Mouse (Mus musculus) hindbrain, embryonic 13.5 days (tissue): ENCODE data around the gene H2-M5. TPM values are rescaled to one million over a fixed set of nuclear protein-coding genes. Genes with fewer than 3 reads are reported as not detected.

Experiments
- ATAC-seq: fragments of 200-750 bp; cut with Nextera tagmentation; 2 replicates; pipeline ENCODE4 v1.8.0; 2017; ENCODE audit warnings: moderate TSS enrichment; ENCODE audit not compliant: low FRiP score
- H3K27ac ChIP-seq: fragments of 300-500 bp; sonication (generic); 2 replicates; pipeline ENCODE4 v1.5.1; 2015; ENCODE audit warnings: inconsistent platforms, mild to moderate bottlenecking, moderate library complexity
- H3K27me3 ChIP-seq: fragments of 300-500 bp; sonication (generic); 2 replicates; pipeline ENCODE4 v1.6.1; 2015; ENCODE audit warnings: mild to moderate bottlenecking, inconsistent platforms
- H3K36me3 ChIP-seq: fragments of 300-500 bp; sonication (generic); 2 replicates; pipeline ENCODE4 v1.6.1; 2015; ENCODE audit warnings: mild to moderate bottlenecking, inconsistent platforms
- H3K4me1 ChIP-seq: fragments of 300-500 bp; sonication (generic); replicated peaks from 2 replicates; pipeline ENCODE4 v1.6.1; 2015; ENCODE audit warnings: inconsistent platforms
- H3K4me2 ChIP-seq: fragments of 300-500 bp; sonication (generic); 2 replicates; pipeline ENCODE4 v1.6.1; 2015; ENCODE audit warnings: inconsistent platforms, mild to moderate bottlenecking, moderate library complexity
- H3K4me3 ChIP-seq: fragments of 300-500 bp; sonication (generic); 2 replicates; pipeline ENCODE4 v1.5.1; 2015; ENCODE audit warnings: mild to moderate bottlenecking, inconsistent platforms
- H3K9ac ChIP-seq: fragments of 300-500 bp; sonication (generic); 2 replicates; pipeline ENCODE4 v1.6.1; 2015; ENCODE audit warnings: mild to moderate bottlenecking, inconsistent platforms
- H3K9me3 ChIP-seq: fragments of 300-500 bp; sonication (generic); 2 replicates; pipeline ENCODE4 v1.6.1; 2016; ENCODE audit warnings: inconsistent platforms
- WGBS: fragments of 180-500 bp; shearing (Covaris S2); methylation state at CpG from one replicate; pipeline ENCODE4 v1.1.7; 2015; 5-methylcytosine and 5-hydroxymethylcytosine counted together
- polyA plus RNA-seq: library from polyadenylated mRNA; unstranded; fragments of >200 nt; fragmentation: Nextera tagmentation; extraction: Ambion mirVana; gene quantifications from 2 replicates; pipeline ENCODE4 v1.2.1, GENCODE M21; 2015

Gene H2-M5
- polyA plus RNA-seq, 1 experiment from 2014 or later = 2.8 TPM

DNA sequence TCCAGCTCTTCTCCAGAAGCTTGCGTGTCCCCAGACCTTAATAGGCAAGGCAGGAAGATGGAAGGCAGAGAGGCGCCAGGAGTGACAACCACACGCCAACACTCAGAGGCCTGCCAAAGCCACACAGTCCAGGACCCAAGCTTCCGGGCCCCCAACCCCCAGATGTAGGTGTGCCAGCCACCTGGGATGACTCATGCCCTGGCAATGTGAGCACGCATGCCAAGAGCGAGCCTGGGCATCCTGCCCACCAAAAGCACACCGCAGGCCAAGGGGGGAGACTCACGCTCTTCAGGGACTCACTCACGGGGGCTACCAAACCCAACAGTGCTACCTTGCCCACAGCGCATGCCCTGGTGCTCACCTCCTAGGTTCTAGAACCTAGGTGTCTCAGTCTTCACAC is 46.9 kb downstream of the H2-M5 start:
- Histone ChIP-seq H3K27ac (no peak overlapping the region), H3K4me2 (peak overlapping the region; percentile 76), H3K27me3 (peaks cover 63% of the 10 kb centered on the region), H3K4me3 (peak overlapping the region; percentile 43), H3K9ac (peak overlapping the region; percentile 66; the same call in 1 of the 2 replicates), H3K36me3 (no peaks in the 10 kb centered on the region), H3K4me1 (peaks cover 26% of the 10 kb centered on the region), H3K9me3 (no peaks in the 10 kb centered on the region)
- ATAC-seq = no peak
- 62% methylated on average over 10 of the region's 10 CpGs for WGBS

DNA sequence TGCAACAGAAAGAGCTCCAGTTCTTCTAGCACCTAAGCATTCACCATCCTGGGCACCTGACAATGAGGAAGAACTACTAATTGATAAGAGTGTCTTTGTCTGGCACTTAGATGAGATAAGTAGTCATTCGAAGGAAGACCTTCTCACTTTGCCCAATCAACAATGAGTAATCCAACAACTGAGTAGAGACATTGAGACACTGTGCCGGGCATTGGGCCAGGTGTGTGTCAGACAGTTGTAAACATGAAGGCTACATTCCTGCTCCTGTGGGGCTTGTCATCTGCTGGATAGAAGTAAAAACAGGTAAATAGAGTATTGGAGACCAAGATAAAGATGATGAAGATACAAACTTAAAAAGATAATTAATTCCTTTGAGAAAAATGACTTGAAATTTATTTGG is 51.3 kb downstream of the H2-M5 start:
- ATAC-seq = no peak
- H3K27me3 ChIP-seq = peaks cover 32% of the 10 kb centered on the region
- no peak overlapping the region for H3K4me2 ChIP-seq
- no peak overlapping the region for H3K4me3 ChIP-seq
- WGBS = 85% methylated on average over 2 of the region's 2 CpGs
- H3K9ac ChIP-seq = no peak overlapping the region
- peaks cover 7% of the 10 kb centered on the region for H3K4me1 ChIP-seq
- H3K36me3 ChIP-seq = no peaks in the 10 kb centered on the region
- no peak overlapping the region for H3K27ac ChIP-seq
- H3K9me3 ChIP-seq = no peaks in the 10 kb centered on the region

Other genes starting within 250 kb of the H2-M5 start
- gene H2-M10.5, start 216.6 kb downstream of the H2-M5 start, polyA plus RNA-seq = not detected in 2 replicates
- not detected in 2 replicates for gene H2-M10.6, start 177.4 kb downstream of the H2-M5 start, polyA plus RNA-seq
- 48.7 and 49.1 TPM in 2 replicates for gene Trim26, start 152.4 kb downstream of the H2-M5 start, polyA plus RNA-seq
- 0.40 and 0.52 TPM in 2 replicates for gene Trim15, start 122.3 kb downstream of the H2-M5 start, polyA plus RNA-seq
- gene Trim10, start 120.0 kb downstream of the H2-M5 start, polyA plus RNA-seq = 1.3 and 1.8 TPM in 2 replicates
- gene Trim40, start 99.4 kb downstream of the H2-M5 start, polyA plus RNA-seq = not detected in 2 replicates
- not detected in 2 replicates for gene Trim31, start 91.4 kb downstream of the H2-M5 start, polyA plus RNA-seq
- 0.69 and 1.3 TPM in 2 replicates for gene Rnf39, start 46.6 kb downstream of the H2-M5 start, polyA plus RNA-seq
- 163 and 169 TPM in 2 replicates for gene Ppp1r11, start 37.8 kb downstream of the H2-M5 start, polyA plus RNA-seq
- 66.4 and 67.7 TPM in 2 replicates for gene Znrd1, start 31.0 kb downstream of the H2-M5 start, polyA plus RNA-seq
- 5.7 and 6.3 TPM in 2 replicates for gene Znrd1as, start 30.9 kb downstream of the H2-M5 start, polyA plus RNA-seq
- gene 2410137M14Rik, start 8.3 kb downstream of the H2-M5 start, polyA plus RNA-seq = 0.47 TPM in 1 of 2 replicates, not detected in the other
- gene Zfp57, start 11.6 kb upstream of the H2-M5 start, polyA plus RNA-seq = 270 and 287 TPM in 2 replicates
- 1.3 and 2.1 TPM in 2 replicates for gene Mog, start 33.9 kb upstream of the H2-M5 start, polyA plus RNA-seq
- gene Gabbr1, start 56.4 kb upstream of the H2-M5 start, polyA plus RNA-seq = 55.6 and 57.0 TPM in 2 replicates
- gene Olfr90, start 99.0 kb upstream of the H2-M5 start, polyA plus RNA-seq = not detected in 2 replicates
- not detected in 2 replicates for gene Olfr91, start 108.7 kb upstream of the H2-M5 start, polyA plus RNA-seq
- gene Olfr92, start 130.6 kb upstream of the H2-M5 start, polyA plus RNA-seq = not detected in 2 replicates
- gene Olfr93, start 172.0 kb upstream of the H2-M5 start, polyA plus RNA-seq = not detected in 2 replicates
- not detected in 2 replicates for gene Ubd, start 204.4 kb upstream of the H2-M5 start, polyA plus RNA-seq
- gene Olfr94, start 211.5 kb upstream of the H2-M5 start, polyA plus RNA-seq = not detected in 2 replicates
- not detected in 2 replicates for gene Olfr95, start 223.6 kb upstream of the H2-M5 start, polyA plus RNA-seq
- gene Olfr96, start 230.6 kb upstream of the H2-M5 start, polyA plus RNA-seq = not detected in 2 replicates
- not detected in 2 replicates for gene Olfr97, start 247.8 kb upstream of the H2-M5 start, polyA plus RNA-seq